Mouse (Mus musculus) E14TG2a.4 (cell line): ENCODE data around the gene Hoxc4.

ENCODE experiments used
- H3K27me3 ChIP-seq: 2 replicates; pipeline ENCODE4 v1.6.1; 2014; ENCODE audit warnings: low read length, control low read depth; ENCODE audit not compliant: insufficient read depth
- H3K36me3 ChIP-seq: 2 replicates; pipeline ENCODE4 v1.6.1; 2014; ENCODE audit warnings: low read length, control low read depth; ENCODE audit not compliant: insufficient read depth
- H3K4me1 ChIP-seq: replicated peaks from 2 replicates; pipeline ENCODE4 v1.6.1; 2014; ENCODE audit warnings: low read depth, low read length, control low read depth
- H3K4me3 ChIP-seq: replicated peaks from 2 replicates; pipeline ENCODE4 v1.5.1; 2014; ENCODE audit warnings: mild to moderate bottlenecking, low read length
- H3K9me3 ChIP-seq: 2 replicates; pipeline ENCODE4 v1.6.1; 2014; ENCODE audit warnings: low read length, control low read depth
- CTCF ChIP-seq: conservative IDR thresholded peaks from 2 replicates; pipeline ENCODE4 v1.5.1; 2014; ENCODE audit warnings: low read length
- NANOG ChIP-seq: IDR thresholded peaks from 2 replicates; pipeline ENCODE4 v1.6.1; 2014; ENCODE audit warnings: borderline replicate concordance, low read length, mixed read lengths
- POU5F1 ChIP-seq: IDR thresholded peaks from 2 replicates; pipeline ENCODE4 v1.6.1; 2014; ENCODE audit warnings: low read length, borderline replicate concordance

The Hoxc4 gene

GRCm38 (mm10) chr15:103002821-103003448, 15.8 kb upstream of the Hoxc4 start:
- TF ChIP-seq POU5F1 = no peak
- no peak for TF ChIP-seq NANOG
- TF ChIP-seq CTCF = no peak
- H3K27me3 ChIP-seq = peaks cover 98% of the 10 kb centered on the region

GRCm38 (mm10) chr15:103005308-103005707, 13.4 kb upstream of the Hoxc4 start:
- H3K4me3 ChIP-seq = no peak overlapping the region
- H3K9me3 ChIP-seq = no peaks in the 10 kb centered on the region
- TF ChIP-seq POU5F1 (no peak), NANOG (no peak), CTCF (no peak)
- peaks cover 98% of the 10 kb centered on the region for H3K27me3 ChIP-seq
- peaks cover 39% of the 10 kb centered on the region for H3K4me1 ChIP-seq
- no peaks in the 10 kb centered on the region for H3K36me3 ChIP-seq

More at GRCm38 (mm10) chr15:103002821-103003448, 15.8 kb upstream of the Hoxc4 start:
- H3K36me3 ChIP-seq = no peaks in the 10 kb centered on the region
- H3K4me1 ChIP-seq = peaks cover 53% of the 10 kb centered on the region
- no peaks in the 10 kb centered on the region for H3K9me3 ChIP-seq
- H3K4me3 ChIP-seq = no peak overlapping the region

- TF ChIP-seq CTCF (no peak), POU5F1 (no peak), NANOG (no peak)
- Histone ChIP-seq H3K9me3 (no peaks in the 10 kb centered on the region), H3K36me3 (no peaks in the 10 kb centered on the region), H3K4me1 (peaks cover 40% of the 10 kb centered on the region), H3K4me3 (no peak overlapping the region), H3K27me3 (peaks cover 98% of the 10 kb centered on the region)
Observed at GRCm38 (mm10) chr15:103005797-103006196, 12.9 kb upstream of the Hoxc4 start.

- Histone ChIP-seq H3K27me3 (peaks cover 98% of the 10 kb centered on the region), H3K4me1 (peaks cover 41% of the 10 kb centered on the region), H3K36me3 (no peaks in the 10 kb centered on the region), H3K4me3 (no peak overlapping the region), H3K9me3 (no peaks in the 10 kb centered on the region)
- TF ChIP-seq NANOG (no peak), CTCF (no peak), POU5F1 (no peak)
Observed at GRCm38 (mm10) chr15:103006326-103006725, 12.4 kb upstream of the Hoxc4 start.

GRCm38 (mm10) chr15:103009265-103010111, 9.2 kb upstream of the Hoxc4 start:
- Histone ChIP-seq H3K27me3 (peaks cover 99% of the 10 kb centered on the region), H3K9me3 (no peaks in the 10 kb centered on the region), H3K4me1 (peaks cover 54% of the 10 kb centered on the region), H3K36me3 (no peaks in the 10 kb centered on the region), H3K4me3 (peak overlapping the region; percentile 45)
- no peak for TF ChIP-seq NANOG
- TF ChIP-seq POU5F1 = no peak
- TF ChIP-seq CTCF = no peak

GRCm38 (mm10) chr15:103010112-103010846, 8.5 kb upstream of the Hoxc4 start:
- TF ChIP-seq NANOG (no peak), POU5F1 (no peak), CTCF (no peak)
- H3K4me3 ChIP-seq = peak overlapping the region; percentile 45
- H3K4me1 ChIP-seq = peaks cover 57% of the 10 kb centered on the region
- no peaks in the 10 kb centered on the region for H3K9me3 ChIP-seq
- H3K27me3 ChIP-seq = peaks cover 99% of the 10 kb centered on the region
- no peaks in the 10 kb centered on the region for H3K36me3 ChIP-seq

GRCm38 (mm10) chr15:103010847-103011555, 7.7 kb upstream of the Hoxc4 start:
- H3K36me3 ChIP-seq = no peaks in the 10 kb centered on the region
- no peak for TF ChIP-seq CTCF
- no peak for TF ChIP-seq NANOG
- no peak for TF ChIP-seq POU5F1

More at GRCm38 (mm10) chr15:103010847-103011555, 7.7 kb upstream of the Hoxc4 start:
- no peaks in the 10 kb centered on the region for H3K9me3 ChIP-seq
- H3K4me1 ChIP-seq = peaks cover 58% of the 10 kb centered on the region
- peak overlapping the region; percentile 45; the same call in 1 of the 2 replicates for H3K4me3 ChIP-seq
- H3K27me3 ChIP-seq = peaks cover 99% of the 10 kb centered on the region
